Mouse (Mus musculus): ENCODE measurements around the gene Tmem236.

Gene Tmem236

DNA sequence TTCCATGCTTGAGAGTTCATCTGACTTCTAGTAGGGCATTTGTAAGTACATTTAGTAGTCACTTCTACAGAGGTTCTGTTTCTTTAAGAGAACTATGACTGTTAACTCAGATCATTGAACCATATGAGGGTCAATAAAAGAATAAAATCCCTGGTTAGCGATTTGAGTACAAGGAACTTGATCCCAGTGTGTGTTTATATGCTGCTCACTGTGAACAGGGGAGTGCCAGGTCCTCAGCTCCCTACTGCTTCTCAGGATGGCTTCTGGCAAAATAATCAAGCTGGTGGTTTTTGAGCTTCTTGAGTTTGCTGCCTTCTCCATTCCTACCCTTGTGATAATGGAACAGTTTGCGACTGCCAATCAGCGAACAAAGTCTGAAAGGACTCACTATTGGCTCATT, at the start of gene Tmem236:
Tmem236 (plus strand) TSS at position 190 of the 400 bp plus-strand sequence.
- DNase-seq (ENCODE audit: low read depth, low spot score), result no peak

DNA sequence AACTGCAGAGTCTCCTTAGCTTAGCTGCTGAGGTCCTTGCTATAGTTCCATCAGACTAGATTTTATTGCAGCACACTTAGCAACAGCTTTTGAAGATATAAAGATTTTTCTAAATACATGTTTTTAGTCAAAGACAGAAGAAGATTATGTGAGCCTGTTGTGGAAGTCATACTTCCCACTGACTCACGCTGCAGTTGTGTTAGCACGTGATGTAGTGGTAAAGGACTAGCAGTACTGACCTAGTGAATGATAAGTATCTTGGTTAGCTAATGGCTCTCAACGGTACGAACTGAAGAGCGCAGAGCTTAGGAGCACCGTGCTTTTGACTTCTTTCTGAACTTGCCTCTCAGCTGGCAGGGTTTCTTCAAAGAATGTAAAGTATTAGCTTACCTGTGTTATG, 47.9 kb upstream of the Tmem236 start:
- no peak for DNase-seq (ENCODE audit: low read depth, low spot score)

DNA sequence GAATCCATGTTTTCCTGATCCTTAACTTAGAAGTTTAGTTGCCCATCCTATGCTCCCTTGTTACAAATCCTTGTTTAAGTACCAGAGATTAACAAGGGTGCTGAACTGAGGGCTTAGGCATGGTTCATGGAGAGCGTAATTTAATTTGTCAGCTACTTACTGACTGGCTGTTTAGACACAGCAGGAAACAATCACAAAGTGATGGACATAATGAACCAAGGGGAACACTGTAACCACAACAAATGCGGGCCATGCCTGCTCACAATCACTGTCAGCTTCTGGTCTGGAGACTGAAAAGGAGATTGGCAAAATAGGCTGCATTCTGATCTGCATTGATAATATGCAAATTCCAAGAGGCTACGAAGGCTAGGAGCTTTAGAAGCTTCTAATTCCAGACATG, 46.7 kb upstream of the Tmem236 start:
- DNase-seq (ENCODE audit: low read depth, low spot score), result no peak

DNA sequence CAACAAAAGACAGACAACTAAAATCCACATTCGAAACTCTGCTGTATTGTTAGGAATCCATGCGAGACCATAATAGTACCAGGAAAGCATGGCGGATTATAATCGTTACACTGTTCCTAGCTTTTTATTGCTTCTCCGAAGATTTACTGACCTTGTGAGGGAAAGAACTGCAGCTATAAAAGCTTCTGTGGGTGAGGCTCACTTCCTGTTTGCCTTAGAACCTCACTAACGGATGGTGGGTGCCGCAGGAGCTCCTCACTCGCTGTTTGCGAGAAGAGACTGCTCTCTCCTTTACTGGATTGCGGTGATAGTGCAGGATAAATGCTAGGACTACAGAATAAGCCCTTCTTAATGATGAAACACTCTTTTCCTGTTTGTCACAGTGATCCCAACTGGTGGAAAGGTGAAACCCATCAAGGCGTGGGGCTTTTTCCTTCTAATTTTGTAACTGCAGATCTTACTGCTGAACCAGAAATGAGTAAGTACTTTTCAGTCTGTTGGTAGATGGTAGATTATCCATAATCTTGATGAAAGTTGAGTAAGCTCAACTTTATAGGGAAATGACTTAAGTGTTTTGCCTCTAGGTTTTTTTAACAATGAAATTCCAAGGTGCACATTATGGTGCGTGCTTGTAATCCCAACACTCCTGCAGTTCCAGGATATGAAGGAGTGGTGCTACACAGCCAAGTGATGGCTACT, 43.5 kb upstream of the Tmem236 start:
- no peak for DNase-seq (ENCODE audit: low read depth, low spot score)

DNA sequence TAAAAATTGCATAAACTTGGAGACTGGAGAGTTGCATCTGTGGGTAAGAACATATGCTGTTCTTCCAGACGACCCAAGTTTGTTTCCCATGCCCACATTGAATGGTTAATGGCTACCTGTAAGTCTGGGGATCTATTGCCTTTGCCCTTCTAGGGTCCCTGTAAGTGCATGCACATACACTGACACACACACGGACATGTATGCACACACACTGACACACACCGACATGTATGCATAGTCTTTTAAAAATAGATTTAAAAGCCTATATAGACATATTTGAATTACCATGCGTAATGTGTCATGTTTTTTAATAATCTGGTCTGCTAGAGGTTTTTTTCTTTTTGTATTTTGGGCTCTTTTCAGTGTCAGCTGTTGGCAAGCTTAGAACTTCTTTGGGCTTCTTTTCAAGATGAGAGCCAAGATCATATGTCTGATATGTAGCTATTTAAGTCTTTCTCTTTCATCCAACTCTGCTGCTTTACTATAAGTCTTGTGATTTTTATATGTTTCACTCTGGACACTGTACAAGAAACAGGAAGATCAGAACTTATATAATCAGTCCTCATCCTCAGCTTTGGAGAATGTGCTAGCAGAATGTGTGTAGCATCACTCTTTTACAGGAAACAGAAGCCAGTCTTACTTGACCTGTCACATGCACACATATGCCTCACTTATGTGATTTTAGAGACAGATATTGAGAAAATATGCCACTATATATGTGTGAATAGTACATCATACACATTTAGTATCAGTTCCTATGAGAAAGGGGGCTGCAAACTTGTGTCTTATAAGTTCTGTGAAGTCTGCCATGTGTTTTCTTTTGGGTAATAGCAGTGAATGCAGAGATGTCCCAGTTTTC, 41.6 kb upstream of the Tmem236 start:
- no peak for DNase-seq (ENCODE audit: low read depth, low spot score)

DNA sequence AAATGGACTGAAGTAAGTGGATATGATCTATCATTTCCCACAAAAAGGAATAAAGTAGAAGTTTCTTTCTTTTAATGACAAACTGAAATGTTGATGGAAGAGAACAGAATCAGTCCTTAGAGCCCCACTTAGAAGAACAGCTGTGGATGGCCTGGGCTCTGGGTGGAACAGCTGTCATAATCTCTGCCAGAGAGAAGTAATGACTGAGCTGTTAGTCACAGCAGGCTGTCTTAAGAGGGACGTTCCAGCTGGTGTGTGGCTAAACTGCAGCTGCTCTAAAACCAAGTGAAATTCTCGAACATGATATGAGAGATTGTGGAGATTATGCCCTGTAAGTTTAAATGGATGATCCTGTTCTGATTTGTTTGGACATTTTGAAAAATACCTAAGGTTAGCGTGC, 37.4 kb upstream of the Tmem236 start:
- no peak for DNase-seq (ENCODE audit: low read depth, low spot score)

DNA sequence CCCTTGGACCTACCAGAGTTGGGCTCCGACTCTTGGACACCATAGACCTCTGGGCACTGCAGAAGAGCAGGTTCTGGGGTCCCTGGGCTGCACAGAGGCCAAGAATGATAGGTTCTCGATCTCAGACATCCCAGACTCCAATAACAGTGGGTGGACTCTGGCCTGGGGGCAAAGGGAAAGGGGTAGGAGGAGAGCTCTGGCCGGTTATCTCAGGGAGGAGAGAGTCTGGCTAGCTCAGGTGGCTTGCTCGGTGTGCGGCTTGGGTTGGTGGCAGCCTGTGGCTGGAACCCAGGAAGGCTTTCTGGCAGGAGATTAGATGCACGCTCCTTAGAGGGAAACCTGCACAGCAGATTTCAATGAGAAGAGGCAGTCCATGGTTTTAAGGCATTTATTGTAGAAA, 34.7 kb upstream of the Tmem236 start:
- DNase-seq (ENCODE audit: low read depth, low spot score), result no peak

DNA sequence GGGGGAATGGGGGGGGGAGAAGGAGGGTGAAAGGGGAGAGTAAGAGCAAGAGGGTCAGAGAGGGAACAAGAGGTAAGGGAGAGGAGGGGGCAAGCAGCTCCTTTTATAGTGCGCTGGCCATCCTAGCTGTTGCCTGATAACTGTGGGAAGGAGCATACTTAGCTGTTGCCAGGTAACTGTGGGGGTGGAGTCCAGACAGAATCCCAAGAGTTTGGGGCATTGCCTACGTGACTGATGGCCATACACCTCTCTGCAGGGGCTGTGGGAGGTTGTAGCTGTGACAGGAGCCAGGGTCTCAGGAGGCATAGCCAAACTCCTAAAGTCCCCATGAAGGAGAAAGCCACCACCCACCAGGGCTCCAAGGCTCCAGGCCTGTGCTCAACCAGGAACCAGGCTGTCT, 34.3 kb upstream of the Tmem236 start:
- peak; percentile 13 for DNase-seq (ENCODE audit: low read depth, low spot score)

DNA sequence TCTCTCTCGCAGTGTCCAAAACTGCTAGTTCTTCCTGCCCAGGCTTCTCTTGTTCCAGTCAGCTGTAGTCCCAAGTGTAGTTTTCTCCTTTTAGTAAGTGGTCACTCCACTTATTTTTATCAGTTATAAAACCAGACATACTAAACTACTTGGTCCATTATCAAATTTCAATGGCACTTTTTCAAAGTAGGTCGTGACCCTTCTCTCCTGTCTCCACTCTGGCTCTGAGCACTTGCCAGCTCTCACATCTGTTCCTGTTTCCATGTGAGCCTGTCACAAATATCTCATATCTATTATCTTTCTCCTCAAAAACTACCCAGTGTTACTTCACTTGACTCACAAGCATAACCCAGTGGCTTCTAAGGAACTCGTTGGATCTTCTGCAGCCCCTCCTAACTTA, 29.0 kb upstream of the Tmem236 start:
- no peak for DNase-seq (ENCODE audit: low read depth, low spot score)

DNA sequence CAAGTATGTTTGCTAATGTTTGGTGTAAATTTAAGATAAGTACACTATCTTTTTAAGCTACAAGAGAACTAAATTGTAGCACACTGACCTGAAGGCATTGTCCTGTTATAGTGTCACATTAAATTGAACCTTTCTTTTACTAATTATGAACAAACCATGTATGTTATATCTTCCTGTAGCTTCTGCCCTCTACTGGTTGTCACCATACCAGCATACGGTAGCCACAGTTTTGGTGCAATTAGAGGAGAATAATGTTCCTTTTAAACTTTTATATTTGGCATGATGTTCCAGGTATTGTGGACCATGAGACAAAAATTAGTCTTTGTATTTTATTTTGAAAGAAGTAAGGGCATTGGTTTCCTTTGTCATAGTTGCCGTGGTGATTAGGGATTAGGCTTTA, 27.4 kb upstream of the Tmem236 start:
- no peak for DNase-seq (ENCODE audit: low read depth, low spot score)

DNA sequence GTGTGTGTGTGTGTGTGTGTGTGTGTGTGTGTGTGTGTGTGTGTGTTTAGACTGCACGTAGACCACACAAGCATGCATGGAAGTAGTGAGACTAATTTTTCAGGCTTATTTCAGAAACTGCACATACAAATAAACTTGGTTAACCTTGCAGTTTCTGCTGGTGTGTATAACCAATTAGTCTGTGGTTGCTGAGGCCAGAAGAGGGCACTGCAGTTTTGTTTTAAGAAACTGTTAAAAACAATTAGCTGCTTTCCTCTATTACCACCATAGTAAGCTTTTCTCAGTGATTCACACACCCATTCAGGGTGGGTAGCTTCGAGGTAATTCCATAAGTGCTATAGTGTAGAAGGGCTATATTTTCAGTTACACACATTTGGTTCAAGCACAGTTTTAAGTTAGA, 23.5 kb upstream of the Tmem236 start:
- DNase-seq (ENCODE audit: low read depth, low spot score), result peak; percentile 7

DNA sequence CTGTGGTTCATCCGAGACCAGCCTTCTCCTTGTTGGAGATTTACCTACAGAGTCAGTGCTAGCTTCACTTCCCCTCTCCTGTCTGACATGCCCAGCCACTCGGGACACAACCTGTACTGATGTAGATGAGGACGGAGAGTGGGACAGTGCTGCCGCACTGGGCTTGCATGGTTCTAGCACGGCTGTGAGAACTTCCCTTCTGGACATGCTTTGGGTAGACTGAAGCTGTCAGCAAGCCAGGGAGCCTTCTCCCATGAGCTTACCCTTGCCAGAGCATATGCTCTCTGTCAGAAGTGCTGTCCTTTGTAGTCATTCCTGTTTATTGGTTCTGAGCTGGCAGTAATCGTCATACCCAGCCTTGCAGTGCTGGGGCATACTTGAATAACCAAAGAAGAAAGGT, 22.5 kb upstream of the Tmem236 start:
- DNase-seq (ENCODE audit: low read depth, low spot score), result no peak

DNA sequence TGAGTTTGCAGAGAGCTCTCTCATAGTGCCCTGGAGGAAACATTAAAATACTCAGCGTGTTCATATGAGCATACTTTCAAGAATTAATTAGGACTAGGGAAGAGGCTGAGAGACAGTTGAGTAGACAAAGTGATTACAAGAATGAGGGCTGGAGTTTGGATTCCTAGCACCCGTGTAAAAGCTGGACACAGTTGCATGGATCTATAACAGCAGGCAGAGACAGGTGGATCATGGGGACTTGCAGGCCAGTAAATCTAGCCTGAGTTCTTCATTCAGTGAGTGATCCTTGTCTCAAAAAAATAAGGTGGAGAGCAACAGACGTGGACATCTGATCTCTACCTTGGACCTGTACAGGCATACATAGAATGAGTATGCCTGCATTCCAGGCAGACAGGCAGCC, 15.3 kb upstream of the Tmem236 start:
- DNase-seq (ENCODE audit: low read depth, low spot score), result no peak

DNA sequence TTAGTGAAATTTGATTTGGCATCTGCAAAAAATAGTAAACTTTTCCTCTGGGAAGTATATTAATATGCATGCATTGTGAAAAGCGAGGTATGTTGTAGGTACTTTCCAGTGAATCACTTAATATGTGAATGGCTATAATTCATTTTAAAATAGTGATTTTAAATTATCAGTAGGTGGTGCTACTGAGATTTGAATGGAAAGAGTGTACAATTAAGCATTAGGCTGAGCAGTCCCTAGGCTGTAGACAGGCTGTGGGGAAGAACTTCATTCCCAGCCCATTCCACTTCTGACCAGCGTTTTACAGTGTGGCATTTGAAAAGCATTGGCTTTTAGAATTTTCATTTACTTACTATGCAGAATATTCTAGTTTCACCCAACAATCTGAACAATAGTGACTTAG, 14.6 kb upstream of the Tmem236 start:
- no peak for DNase-seq (ENCODE audit: low read depth, low spot score)

DNA sequence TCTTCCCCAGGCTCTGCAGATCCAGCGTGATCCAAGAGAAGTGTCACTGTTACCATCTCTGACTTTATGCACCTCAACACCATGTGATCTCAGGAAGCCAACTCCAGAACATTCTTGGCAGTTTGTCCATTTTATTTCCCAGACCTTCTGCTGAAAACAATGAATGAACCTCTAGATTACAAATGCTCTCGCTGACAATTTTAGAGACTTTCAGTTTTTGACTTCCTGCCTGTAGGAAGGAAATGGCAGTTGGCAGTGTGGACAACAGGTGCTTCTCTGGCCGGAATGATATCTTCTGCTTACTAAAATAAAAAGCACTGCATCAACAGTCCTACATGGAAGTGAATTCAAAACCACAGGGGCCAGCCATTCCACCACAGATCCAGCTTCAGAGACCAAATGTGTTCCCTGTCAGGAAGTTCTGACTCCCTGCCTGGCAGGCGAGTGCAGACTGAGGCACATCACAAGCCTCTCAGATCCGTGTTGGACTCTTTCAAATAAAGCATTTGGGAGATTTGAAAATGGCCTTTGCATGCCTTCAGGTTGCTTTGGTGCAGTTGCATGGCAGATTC, 9.8 kb upstream of the Tmem236 start:
- DNase-seq (ENCODE audit: low read depth, low spot score), result no peak

DNA sequence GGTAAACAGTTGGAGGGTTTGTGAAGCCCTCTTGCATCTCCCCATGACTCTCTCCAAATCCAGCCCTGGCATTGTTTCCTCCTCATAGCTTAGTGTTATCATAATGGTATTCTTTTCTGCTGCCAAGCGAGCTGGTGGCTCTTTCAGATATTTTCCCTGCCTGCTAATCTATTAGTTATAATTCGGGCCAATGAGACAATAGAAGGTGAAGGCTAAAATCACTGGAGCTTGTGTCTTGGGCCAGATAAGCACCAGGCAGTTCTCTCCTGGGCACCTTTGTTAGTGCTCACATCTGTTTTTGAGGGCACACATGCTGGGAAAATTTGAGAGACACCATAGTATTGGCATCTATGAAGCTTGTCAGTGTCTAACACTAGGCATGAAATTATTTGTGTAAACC, 9.3 kb upstream of the Tmem236 start:
- no peak for DNase-seq (ENCODE audit: low read depth, low spot score)

DNA sequence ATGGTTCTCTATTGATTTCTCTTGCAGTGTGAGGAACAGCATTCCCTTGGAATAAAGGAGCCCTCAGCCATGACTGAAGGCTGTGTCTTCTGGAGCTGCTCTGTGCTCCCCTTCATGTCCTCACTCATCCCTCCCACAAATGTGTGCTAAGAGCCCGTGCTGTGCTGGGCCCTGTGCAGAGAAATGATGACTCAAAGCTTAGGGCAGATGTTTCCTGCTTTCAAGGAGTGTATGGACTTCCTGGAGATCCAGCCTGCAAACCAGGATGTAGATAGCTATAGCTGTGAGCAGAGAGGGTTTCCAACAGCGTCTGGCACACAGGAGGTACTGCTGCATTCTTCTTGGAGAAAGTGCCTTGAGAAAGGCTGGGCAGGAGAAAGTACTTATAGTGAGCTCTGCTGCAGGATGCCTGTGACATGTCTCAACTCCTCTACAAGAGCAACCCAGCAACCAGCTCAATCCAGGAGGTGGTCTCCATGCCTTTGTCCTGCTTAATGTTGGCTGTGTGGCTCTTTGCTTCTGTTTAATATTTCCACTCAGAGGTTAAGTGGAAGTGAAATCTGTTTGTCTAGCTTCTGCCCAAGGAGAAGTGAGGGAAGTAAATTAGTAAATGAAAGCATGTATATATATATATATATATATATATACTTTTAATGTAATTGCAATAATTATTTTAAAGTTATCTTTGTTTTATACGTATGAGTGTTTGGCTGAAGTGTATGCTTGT, 8.5 kb upstream of the Tmem236 start:
- DNase-seq (ENCODE audit: low read depth, low spot score), result no peak

DNA sequence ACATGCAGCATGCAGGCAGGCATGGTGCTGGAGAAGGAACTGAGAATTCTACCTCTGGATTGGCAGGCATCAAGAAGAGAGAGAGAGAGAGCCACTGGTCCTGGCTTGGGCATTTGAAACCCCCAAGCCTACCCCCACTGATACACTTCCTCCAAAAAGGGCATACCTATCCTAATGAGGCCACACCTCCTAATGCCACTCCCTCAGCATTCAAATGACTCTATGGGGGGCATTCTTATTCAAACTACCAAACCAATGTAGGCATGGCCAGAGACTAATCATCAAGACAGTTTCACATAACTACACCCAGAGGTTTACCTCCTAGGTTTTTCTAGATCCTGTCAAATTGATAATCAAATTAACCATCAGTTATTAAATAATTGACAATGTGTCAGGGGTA, 6.6 kb upstream of the Tmem236 start:
- DNase-seq (ENCODE audit: low read depth, low spot score), result peak; percentile 28

DNA sequence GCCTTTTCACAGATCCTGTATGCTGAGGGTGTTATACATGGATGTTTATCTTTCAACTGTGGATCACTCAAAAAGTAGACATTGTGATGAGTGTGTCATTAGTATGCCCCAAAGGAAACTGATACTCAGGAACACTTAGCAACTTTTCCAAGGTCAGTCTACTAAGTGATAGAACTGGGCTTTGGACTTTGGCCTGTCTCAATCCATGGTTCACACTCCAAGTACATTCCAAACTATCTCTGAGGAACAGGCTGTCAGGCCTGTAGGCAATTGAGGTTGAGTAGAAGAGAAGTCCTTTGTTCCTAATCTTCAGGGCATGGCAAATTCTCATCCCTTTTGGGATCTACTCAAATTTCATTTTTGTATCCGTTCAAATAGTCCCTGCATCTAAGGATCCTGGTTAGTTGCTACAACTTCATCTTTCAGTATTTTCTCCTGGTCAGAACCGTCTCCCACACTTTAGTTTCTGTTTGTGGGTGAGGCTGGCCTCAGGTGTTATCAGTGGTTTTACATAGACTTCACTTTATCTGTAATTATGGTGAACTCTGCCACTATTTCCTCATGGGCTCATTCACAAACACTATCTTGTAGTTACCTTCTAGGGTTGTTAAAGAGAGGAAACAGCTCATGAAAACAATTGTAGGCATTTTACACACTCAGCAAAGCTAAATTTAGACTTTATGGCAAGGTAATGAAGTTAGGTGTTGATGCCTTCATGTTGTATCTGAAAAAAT, 2.3 kb downstream of the Tmem236 start:
- no peak for DNase-seq (ENCODE audit: low read depth, low spot score)

DNA sequence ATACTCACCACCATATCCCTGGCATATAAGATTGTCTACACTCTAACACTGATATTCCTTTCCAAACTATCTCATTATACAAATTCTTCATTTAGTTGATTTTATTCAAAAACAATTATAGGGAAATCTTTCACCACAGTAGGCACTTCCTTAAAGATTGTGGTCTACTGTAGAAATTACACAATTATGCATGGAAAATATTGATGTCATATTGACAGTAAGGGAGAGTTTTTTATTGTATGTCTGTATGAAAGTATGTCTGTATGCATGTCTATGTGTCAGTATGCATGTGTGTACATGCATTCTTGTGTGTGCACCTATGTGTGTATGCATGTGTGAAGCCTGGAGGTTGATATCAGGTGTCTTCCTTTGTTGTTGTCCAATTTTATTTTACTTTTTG, 10.1 kb downstream of the Tmem236 start:
- DNase-seq (ENCODE audit: low read depth, low spot score), result no peak

DNA sequence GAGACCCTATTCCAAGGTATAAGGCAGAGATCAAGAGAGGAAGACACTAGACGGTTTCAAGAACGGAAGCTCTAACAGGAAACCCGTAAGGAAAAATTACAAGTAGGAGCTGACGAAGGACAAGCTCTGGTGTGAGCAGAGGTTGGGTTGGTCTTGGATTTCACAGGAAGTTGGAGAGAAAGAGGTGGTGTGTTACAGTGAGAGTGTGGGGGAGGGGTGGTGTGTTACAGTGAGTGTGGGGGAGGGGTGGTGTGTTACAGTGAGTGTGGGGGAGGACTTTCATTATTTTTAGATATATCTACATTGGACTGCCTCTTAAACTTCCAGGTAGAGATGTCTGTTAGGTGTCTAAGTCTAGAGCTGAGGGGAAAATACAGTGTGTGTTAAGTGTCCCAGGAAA, 16.4 kb downstream of the Tmem236 start:
- DNase-seq (ENCODE audit: low read depth, low spot score), result no peak

DNA sequence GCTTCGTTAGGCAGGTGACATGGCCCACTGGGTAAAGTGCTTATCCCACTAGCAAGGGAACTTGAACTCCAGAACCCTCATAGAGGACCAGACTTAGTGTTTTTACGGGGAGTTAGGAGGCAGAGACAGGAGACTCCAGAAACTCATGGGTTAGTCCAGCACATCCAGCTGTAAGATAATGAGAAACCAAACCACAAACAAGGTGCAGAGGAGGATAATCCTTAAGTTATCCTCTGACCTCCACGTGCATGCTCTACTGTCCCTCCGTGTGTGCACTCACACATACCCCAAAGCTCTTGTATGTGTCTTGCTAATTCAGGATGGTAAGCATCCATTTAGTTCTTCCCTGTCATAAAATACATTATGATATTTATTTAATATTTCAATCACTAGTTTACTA, 17.3 kb downstream of the Tmem236 start:
- DNase-seq (ENCODE audit: low read depth, low spot score), result no peak
